Mouse (Mus musculus): ENCODE results near the gene Arhgap25.

GRCm38 (mm10) chr6:87524281-87524680, 8.8 kb downstream of the Arhgap25 start:
- TF ChIP-seq CTCF (IDR thresholded peaks at IDR 0.05; ENCODE audit: control insufficient read depth, insufficient read depth, insufficient read length) (no peak), MAX (IDR thresholded peaks at IDR 0.05) (no peak), CEBPB (IDR thresholded peaks at IDR 0.05; ENCODE audit: low read depth) (no peak)

Data from C2C12 (cell line).